Mouse (Mus musculus) v-Abl transformed pro-B cells (cell line): ENCODE measurements around the gene Acbd3.

Source experiments
- in situ Hi-C, 2 experiments: fragments of 400-800 bp; cut with MboI; formaldehyde crosslinking; loops; one replicate each; pipeline ENCODE4 v1.15.1; 2025; ENCODE audit not compliant: unreplicated experiment in 2 of 2

The Acbd3 gene

GRCm38 (mm10) chr1:180757956-180758520 is 32.2 kb downstream of the Acbd3 start:
- in situ Hi-C loops = no loop called here

GRCm38 (mm10) chr1:180762180-180762579 is 36.3 kb downstream of the Acbd3 start:
- in situ Hi-C loops = loop anchor here in 1 of 2 experiments (5.0 to 10.0 kb wide), 3 partner anchors 45 to 497 kb away; partner anchors contain the start of gene Psen2

GRCm38 (mm10) chr1:180762679-180763078 is 36.8 kb downstream of the Acbd3 start:
- in situ Hi-C loops = loop anchor here in 1 of 2 experiments (5.0 to 10.0 kb wide), 3 partner anchors 45 to 498 kb away; partner anchors contain the start of gene Psen2

GRCm38 (mm10) chr1:180763307-180763706 is 37.5 kb downstream of the Acbd3 start:
- in situ Hi-C loops = loop anchor here in 1 of 2 experiments (5.0 to 10.0 kb wide), 3 partner anchors 46 to 499 kb away; partner anchors contain the start of gene Psen2

- in situ Hi-C loops = loop anchor here in 1 of 2 experiments (5.0 to 10.0 kb wide), 3 partner anchors 47 to 499 kb away; partner anchors contain the start of gene Psen2
These were observed 38.0 kb downstream of the Acbd3 start for GRCm38 (mm10) chr1:180763828-180764227.

GRCm38 (mm10) chr1:180765393-180765792 is 39.5 kb downstream of the Acbd3 start:
- in situ Hi-C loops = loop anchor here (5.0 to 10.0 kb wide), 6 partner anchors 43 to 503 kb away; partner anchors contain the start of gene Psen2 (in 2 of the 2)

DNA sequence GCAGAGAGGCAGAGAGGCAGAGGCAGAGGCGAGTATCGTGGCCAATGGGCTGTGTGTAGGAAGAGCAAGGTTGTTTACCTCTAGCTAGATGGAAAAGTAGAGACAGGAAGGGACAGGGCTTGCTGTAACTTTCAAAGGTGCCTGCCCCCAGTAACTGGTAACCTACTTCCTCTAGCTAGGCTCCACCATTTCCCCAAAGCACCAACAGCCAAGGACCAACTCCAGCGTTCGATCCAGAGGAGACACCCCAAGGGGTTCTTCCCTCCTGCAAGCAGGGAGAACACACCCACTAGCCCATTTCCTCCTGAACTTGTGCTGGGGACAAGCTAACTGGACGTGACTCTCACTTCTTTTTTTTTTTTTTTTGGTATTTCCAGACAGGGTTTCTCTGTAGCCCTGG is 40.7 kb downstream of the Acbd3 start:
- in situ Hi-C loops = loop anchor here (5.0 to 10.0 kb wide), 6 partner anchors 44 to 504 kb away; partner anchors contain the start of gene Psen2 (in 2 of the 2)

DNA sequence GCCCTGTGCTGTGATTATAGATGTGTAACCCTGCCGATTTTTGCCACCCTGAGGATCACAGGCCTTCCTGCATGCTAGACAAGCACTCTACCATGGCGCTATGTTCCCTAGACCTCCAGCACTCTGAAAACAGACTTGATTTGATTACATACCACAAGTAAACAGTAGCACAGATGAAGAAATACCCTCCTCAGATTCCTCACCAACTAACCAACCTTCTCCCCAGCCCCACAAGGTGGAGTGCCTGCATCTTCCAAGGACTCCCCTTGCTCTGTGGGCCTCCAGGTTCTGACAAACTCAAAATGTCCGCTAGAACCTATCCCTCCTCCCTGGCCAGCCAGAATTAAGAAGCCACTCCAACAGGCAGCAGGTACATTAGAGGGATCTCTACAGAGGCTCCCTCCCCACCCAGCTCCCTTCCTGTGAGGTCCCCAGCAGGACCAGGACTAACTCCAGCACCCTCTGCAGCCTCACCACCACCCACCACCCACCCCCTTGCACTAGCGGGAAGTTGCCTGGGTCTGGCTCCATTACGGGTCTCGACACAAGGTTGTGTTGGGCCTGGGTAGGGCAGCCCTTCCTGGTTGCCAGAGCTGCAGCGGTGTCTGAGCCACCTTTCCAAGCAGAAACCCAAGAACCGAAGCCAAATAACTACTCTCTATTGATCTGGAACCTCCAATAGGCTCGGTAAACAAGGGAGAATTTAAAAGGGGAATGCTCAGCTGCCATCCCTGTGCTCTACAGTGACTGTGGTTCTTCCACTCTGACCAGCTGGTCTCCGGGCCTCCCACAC is 41.9 kb downstream of the Acbd3 start:
- in situ Hi-C loops = loop anchor here (5.0 to 10.0 kb wide), 6 partner anchors 45 to 505 kb away; partner anchors contain the start of gene Psen2 (in 2 of the 2)

DNA sequence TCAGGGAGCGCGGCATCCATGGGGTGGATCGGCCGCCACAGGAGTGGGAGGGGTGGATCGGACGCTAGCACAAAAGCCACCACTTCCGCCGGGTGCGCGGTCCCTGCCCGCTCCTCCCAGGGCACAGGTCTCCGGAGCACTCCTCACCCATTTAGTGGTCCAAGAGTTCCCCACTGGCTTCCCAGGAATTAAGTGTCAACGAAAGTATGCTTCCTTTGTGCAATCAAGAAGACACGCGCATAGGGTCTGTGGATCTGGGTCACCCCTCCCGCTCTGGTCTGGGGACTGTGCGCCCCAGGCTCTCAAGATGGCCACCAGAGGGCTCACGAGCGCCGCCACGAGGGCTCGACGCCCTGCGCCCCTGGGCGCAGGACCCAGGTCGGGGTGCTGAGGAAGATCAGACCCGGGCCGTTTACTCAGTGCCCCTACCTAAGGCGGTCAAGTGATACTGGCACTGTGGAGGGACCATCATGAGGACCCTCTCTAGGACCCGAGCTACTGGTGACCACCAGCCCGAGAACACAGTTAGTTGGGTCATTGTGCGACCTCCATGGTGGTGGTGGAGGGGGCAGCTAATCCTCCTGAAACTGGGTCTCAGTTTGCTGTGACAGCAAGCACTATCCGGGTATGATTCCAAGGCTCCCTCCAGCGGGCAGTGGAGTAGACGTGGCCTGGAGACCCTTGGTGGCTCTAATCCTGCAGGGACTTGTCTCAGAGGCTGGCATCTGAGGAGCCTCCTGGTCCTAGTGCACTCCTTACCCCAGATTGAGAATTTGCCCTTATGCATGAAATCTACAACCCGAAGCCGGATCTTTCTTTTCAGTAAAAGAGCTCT is 42.7 kb downstream of the Acbd3 start:
- in situ Hi-C loops = loop anchor here (5.0 to 10.0 kb wide), 6 partner anchors 46 to 506 kb away; partner anchors contain the start of gene Psen2 (in 2 of the 2)

GRCm38 (mm10) chr1:180771306-180771705 is 45.5 kb downstream of the Acbd3 start:
- in situ Hi-C loops = loop anchor here in 1 of 2 experiments (5.0 kb wide), 2 partner anchors 36 to 81 kb away; partner anchors contain the start of gene Sde2

- in situ Hi-C loops = loop anchor here in 1 of 2 experiments (5.0 kb wide), 2 partner anchors 36 to 81 kb away; partner anchors contain the start of gene Sde2
These were observed 45.9 kb downstream of the Acbd3 start for GRCm38 (mm10) chr1:180771722-180772121.

DNA sequence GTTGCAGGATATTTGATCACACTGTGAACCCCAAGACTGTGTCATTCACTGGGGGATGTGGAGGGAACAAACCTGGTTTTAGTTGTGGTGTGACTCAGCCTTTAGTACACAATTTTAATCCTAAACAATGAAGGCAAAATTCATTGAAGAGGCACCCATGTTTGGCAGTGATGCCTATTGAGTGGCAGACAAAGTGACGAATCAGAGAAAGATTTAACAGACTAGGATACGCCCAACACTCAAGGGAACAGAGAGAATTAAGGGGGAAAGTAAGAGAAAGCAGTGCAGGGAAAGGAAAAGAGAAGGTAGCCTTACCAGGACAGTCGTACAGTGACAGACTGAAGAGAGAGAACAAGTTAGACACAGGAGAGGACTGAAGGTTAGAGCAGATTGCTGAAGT is 46.4 kb downstream of the Acbd3 start:
- in situ Hi-C loops = loop anchor here in 1 of 2 experiments (5.0 kb wide), 2 partner anchors 35 to 80 kb away; partner anchors contain the start of gene Sde2

GRCm38 (mm10) chr1:180774664-180775063 is 48.8 kb downstream of the Acbd3 start:
- in situ Hi-C loops = loop anchor here in 1 of 2 experiments (5.0 kb wide), 2 partner anchors 33 to 78 kb away; partner anchors contain the start of gene Sde2

GRCm38 (mm10) chr1:180775317-180775716 is 49.5 kb downstream of the Acbd3 start:
- in situ Hi-C loops = no loop called here

DNA sequence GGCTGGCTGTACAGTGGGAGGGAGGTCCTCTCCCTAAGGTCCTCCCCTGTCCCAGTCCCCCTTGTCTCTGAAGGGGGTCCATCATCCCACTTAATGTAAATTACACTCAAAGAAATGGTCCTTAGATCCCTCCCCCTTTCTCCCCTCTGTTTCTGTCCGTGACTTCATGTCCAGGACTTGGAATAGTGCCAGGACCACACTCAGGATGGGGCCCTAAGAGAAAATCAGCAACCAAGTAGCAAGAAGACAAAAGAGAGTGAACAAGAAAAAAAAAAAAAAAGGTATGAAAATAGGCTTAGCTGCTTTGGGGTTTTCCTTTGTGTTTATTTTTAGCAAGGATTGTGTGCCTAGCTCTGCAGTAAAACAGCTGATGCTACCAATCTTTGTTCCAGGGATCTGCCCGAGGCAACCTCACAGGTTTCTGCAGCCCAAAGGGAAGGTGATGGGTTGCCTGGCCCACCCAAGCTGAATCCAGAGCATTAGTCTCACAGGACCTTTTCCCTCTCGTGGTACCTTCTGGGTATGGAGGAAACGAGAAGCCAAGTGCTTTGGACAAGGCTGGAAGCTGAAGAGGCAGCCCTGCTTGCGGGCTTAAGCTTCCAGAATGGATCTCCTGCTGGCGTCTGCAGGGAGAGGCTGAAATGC is 50.1 kb downstream of the Acbd3 start:
- in situ Hi-C loops = no loop called here

DNA sequence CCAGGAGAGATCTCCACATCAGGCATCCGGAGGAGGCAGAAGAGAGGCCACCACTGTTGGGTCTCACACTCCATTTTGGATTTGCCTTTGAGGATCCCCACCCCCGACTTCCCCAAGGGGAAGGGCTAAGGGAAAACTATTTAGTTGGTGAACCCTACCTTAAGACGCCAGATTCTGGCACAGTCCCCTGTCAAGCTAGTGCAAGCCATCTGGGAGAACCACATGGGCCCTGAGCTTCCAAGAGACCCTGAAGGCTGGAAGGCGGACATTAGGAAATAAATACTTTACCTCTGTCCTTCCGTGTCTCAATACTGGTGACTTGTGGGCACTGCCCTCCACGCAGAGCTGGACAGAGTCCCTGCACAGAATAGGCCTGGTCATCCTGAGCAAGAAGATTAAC is 50.7 kb downstream of the Acbd3 start:
- in situ Hi-C loops = no loop called here

DNA sequence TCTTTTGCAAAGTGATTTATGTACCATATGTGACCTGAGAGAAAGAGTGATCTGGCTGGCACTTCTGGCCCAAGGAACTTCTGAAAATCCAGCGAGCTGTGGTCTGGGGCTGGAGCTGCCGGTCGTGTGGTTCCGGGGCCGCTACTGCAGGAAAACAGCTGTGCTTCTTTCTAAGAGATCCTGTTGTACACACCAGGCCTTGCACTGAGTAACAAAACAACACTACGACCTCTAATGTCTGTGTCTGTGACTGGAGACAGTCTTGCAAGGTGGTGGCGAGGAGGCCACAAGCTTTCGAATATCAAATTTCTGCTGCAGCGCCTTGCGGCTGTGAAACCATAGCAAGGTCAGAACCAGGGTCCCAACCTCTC is 51.4 kb downstream of the Acbd3 start:
- in situ Hi-C loops = no loop called here

GRCm38 (mm10) chr1:180777660-180778402 is 52.0 kb downstream of the Acbd3 start:
- in situ Hi-C loops = no loop called here

- in situ Hi-C loops = no loop called here
These were observed 52.5 kb downstream of the Acbd3 start for GRCm38 (mm10) chr1:180778403-180778754.
